Mouse (Mus musculus): ENCODE data around the gene Mrpl43. TPM values are rescaled to one million over a fixed set of nuclear protein-coding genes. Genes with fewer than 3 reads are reported as not detected.
"Not testable (repeated sequence)": the region's sequence is repeated elsewhere in the genome, so short reads cannot be mapped to it uniquely, and the experiment has no call there.

The Mrpl43 gene
- total and polyA plus RNA-seq, 2 experiments from 2014 or later: 76.4 to 83.7 TPM

DNA sequence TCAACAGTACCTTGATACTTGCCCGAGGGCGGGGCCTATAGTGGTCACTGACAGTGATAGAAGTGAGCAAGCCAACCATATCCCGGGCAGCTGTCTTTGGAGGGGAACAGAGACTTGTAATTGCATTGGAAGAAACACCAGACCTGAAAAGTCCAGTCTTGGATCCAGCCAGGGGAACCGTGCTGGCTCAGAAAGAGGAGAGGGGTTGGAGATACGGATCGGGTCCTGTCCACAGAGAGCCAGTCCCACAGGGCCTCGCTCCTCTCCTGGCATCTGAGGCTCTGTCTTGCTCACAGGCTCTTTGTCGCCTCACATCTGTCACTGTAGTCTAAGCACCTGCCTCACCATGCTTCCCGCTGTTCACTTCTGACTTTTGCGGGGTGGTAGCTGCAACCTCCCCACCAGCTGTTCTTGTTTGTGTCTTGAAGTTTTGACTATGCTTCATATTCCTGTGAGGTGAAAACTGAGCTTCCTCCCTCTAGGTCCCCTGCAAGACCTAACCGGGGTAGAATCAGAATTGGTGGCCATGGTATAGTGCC is 38.2 kb upstream of the Mrpl43 start:
- Histone ChIP-seq H3K4me2 (ENCODE audit: low read depth, low read length) (no peak overlapping the region), H3K9ac (replicated peaks; ENCODE audit: low read depth, low read length) (no peak overlapping the region), H3K9me3 (replicated peaks; ENCODE audit: control insufficient read depth, low read length) (no peaks in the 10 kb centered on the region), H3K4me1 (ENCODE audit: control insufficient read depth, insufficient read depth) (peaks cover 18% of the 10 kb centered on the region), H3K27me3 (ENCODE audit: control insufficient read depth, insufficient read depth, low read length) (peaks cover 34% of the 10 kb centered on the region), H3K4me3 (ENCODE audit: low read depth, low read length) (no peak overlapping the region), H3K36me3 (replicated peaks; ENCODE audit: control insufficient read depth, insufficient read depth, low read length) (no peaks in the 10 kb centered on the region), H3K27ac (ENCODE audit: low read depth) (no peak overlapping the region)
- no peak for TF ChIP-seq CTCF (IDR thresholded peaks at IDR 0.05; ENCODE audit: low read depth)
- TF ChIP-seq EP300 (IDR thresholded peaks at IDR 0.05; ENCODE audit: low read depth): no peak
- DNase-seq (ENCODE audit: low spot score): no peak
- WGBS: 59% methylated on average over 11 of the region's 11 CpGs
- no peak for ATAC-seq (ENCODE audit: insufficient read depth, low read depth)

DNA sequence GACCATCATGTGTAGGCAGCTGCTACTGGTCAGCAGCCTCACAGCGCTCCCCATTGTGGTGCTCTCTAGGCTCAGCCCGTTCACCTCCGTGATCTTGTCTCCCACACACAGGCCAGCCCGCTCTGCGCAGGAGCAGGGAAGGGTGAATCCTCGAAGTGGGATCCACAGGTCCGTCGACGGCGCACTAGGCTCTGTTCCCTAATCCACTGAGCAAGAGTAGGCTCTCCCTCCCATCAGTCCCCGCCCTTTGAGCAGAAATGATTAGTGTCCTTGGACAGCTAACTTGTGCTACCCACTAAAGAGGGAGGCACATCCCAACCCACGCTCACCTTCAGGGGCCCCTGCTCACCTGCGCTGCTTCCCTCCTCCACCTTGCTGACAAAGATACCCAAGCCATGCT is 34.0 kb upstream of the Mrpl43 start:
- no peak for TF ChIP-seq EP300 (IDR thresholded peaks at IDR 0.05; ENCODE audit: low read depth)
- TF ChIP-seq CTCF (IDR thresholded peaks at IDR 0.05; ENCODE audit: low read depth): no peak
- H3K36me3 ChIP-seq (replicated peaks; ENCODE audit: control insufficient read depth, insufficient read depth, low read length): no peaks in the 10 kb centered on the region
- H3K27me3 ChIP-seq (ENCODE audit: control insufficient read depth, insufficient read depth, low read length): peaks cover 38% of the 10 kb centered on the region
- WGBS: 45% methylated on average over 13 of the region's 13 CpGs
- H3K9ac ChIP-seq (replicated peaks; ENCODE audit: low read depth, low read length): no peak overlapping the region
- H3K4me1 ChIP-seq (ENCODE audit: control insufficient read depth, insufficient read depth): no peaks in the 10 kb centered on the region
- H3K27ac ChIP-seq (ENCODE audit: low read depth): no peak overlapping the region
- ATAC-seq (ENCODE audit: insufficient read depth, low read depth) (no peak), DNase-seq (ENCODE audit: low spot score) (no peak)
- H3K4me3 ChIP-seq (ENCODE audit: low read depth, low read length): no peak overlapping the region
- H3K4me2 ChIP-seq (ENCODE audit: low read depth, low read length): no peak overlapping the region
- no peaks in the 10 kb centered on the region for H3K9me3 ChIP-seq (replicated peaks; ENCODE audit: control insufficient read depth, low read length)

DNA sequence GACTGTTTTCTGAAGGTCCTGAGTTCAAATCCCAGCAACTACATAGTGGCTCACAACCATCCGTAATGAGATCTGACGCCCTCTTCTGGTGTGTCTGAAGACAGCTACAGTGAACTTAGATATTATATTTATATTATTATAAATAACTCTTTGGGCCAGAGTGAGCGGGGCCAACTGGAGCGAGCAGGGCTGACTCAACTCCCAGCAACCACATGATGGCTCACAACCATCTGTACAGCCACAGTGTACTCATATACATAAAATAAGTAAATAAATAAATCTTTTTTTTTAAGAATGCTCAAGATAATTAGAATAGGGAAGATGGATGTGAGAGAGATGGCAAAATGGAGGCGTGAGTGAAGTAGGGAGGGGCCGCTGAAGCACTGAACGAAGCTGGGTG is 32.0 kb upstream of the Mrpl43 start:
- not testable (repeated sequence) for ATAC-seq (ENCODE audit: insufficient read depth, low read depth); H3K27ac ChIP-seq (ENCODE audit: low read depth); H3K4me3 ChIP-seq (ENCODE audit: low read depth, low read length); DNase-seq (ENCODE audit: low spot score); H3K9ac ChIP-seq (replicated peaks; ENCODE audit: low read depth, low read length); H3K4me2 ChIP-seq (ENCODE audit: low read depth, low read length); H3K9me3 ChIP-seq (replicated peaks; ENCODE audit: control insufficient read depth, low read length); H3K36me3 ChIP-seq (replicated peaks; ENCODE audit: control insufficient read depth, insufficient read depth, low read length); H3K4me1 ChIP-seq (ENCODE audit: control insufficient read depth, insufficient read depth)
- WGBS: 91% methylated on average over 7 of the region's 7 CpGs
- peaks cover 31% of the 10 kb centered on the region for H3K27me3 ChIP-seq (ENCODE audit: control insufficient read depth, insufficient read depth, low read length)

DNA sequence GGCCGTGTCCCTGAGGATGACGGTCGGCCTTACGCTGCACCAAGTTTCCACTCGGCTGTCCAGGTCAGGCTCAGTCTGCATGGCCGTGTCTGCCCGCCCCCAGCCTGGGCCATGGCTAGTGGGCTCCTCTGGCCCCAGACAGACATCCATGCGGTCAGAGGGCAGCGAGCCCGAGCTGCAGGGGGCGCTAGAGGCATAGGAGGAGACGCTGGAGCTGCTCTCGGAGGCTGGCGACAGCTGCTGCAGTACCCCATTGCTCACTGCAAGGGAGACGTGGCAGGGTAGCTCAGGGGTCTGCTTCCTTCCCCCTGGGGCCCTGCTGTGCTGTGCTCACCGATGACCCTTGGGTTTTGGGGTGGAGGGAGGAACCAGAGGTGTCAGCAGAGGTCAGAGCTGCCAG is 30.6 kb upstream of the Mrpl43 start:
- Histone ChIP-seq H3K27me3 (ENCODE audit: control insufficient read depth, insufficient read depth, low read length) (peaks cover 31% of the 10 kb centered on the region), H3K4me1 (ENCODE audit: control insufficient read depth, insufficient read depth) (no peaks in the 10 kb centered on the region; the same call in 1 of the 2 replicates), H3K36me3 (replicated peaks; ENCODE audit: control insufficient read depth, insufficient read depth, low read length) (no peaks in the 10 kb centered on the region), H3K27ac (ENCODE audit: low read depth) (no peak overlapping the region), H3K9me3 (replicated peaks; ENCODE audit: control insufficient read depth, low read length) (no peaks in the 10 kb centered on the region), H3K9ac (replicated peaks; ENCODE audit: low read depth, low read length) (no peak overlapping the region), H3K4me3 (ENCODE audit: low read depth, low read length) (no peak overlapping the region), H3K4me2 (ENCODE audit: low read depth, low read length) (no peak overlapping the region)
- 34% methylated on average over 16 of the region's 16 CpGs for WGBS
- TF ChIP-seq EP300 (IDR thresholded peaks at IDR 0.05; ENCODE audit: low read depth): no peak
- peak; percentile 45 for TF ChIP-seq CTCF (IDR thresholded peaks at IDR 0.05; ENCODE audit: low read depth)
- no peak for ATAC-seq (ENCODE audit: insufficient read depth, low read depth)
- no peak for DNase-seq (ENCODE audit: low spot score)

DNA sequence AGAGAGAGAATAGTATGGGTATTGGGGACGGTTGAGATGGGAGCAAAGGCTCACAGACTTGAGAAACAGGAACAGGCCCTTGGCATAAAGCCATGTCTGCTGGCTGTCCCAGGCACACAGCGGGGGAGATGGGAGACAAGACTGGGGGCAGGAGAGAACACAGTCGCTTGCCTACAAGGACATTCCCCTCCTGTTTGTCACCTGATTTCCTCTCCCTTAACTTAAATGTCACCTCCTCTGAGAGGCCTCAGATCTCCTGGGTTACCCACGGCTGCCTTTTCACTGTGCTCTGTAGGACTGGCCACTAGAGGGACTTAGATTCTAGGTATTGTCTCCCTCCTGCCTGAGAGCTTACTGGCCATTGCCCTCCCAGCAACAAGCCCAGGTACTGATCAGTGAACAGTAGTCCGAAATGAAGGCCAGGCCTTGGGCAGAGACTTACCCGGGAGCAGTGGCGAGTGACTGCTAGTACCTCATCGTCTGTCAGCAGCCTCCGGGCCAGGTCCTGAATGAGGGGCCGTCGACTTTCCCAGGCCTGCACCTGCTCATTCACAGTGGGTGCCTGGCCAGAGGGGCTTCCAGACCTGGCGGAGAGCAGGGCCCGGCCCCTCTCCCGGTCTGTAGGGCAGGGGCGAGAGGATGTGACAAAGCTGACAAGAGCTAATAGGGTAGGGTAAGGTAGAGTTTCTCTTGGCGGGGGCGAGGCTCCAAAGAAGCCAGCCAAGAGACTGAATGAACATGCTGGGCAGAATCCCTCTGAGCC is 26.5 kb upstream of the Mrpl43 start:
- Histone ChIP-seq H3K4me2 (ENCODE audit: low read depth, low read length) (no peak overlapping the region), H3K9ac (replicated peaks; ENCODE audit: low read depth, low read length) (no peak overlapping the region), H3K4me3 (ENCODE audit: low read depth, low read length) (no peak overlapping the region), H3K27me3 (ENCODE audit: control insufficient read depth, insufficient read depth, low read length) (0 out of 2 replicates have a peak, but pooled peaks cover 6% of the 10 kb centered on the region), H3K27ac (ENCODE audit: low read depth) (no peak overlapping the region), H3K9me3 (replicated peaks; ENCODE audit: control insufficient read depth, low read length) (no peaks in the 10 kb centered on the region), H3K4me1 (ENCODE audit: control insufficient read depth, insufficient read depth) (peaks cover 13% of the 10 kb centered on the region; the same call in 1 of the 2 replicates), H3K36me3 (replicated peaks; ENCODE audit: control insufficient read depth, insufficient read depth, low read length) (peaks cover 2% of the 10 kb centered on the region; the same call in 1 of the 2 replicates)
- TF ChIP-seq EP300 (IDR thresholded peaks at IDR 0.05; ENCODE audit: low read depth) (no peak), CTCF (IDR thresholded peaks at IDR 0.05; ENCODE audit: low read depth) (peak; percentile 52)
- DNase-seq (ENCODE audit: low spot score) (peak; percentile 41), ATAC-seq (ENCODE audit: insufficient read depth, low read depth) (no peak)
- 46% methylated on average over 17 of the region's 17 CpGs for WGBS
